Mouse (Mus musculus): Measurements from ENCODE around the gene Acox3.
"Not testable (repeated sequence)": the region's sequence is repeated elsewhere in the genome, so short reads cannot be mapped to it uniquely, and the experiment has no call there.

Acox3 gene

GRCm38 (mm10) chr5:35574653-35575599 lies 7.9 kb upstream of the Acox3 start, which contains the start of gene Trmt44:
Gene Trmt44, minus strand, starts transcription at chr5:35575070.
- in situ Hi-C loops (cut with MboI; ENCODE audit: low pct_unique_long_range_greater_than_20kb in 1 of 2, low sequenced_read_pairs in 2 of 2, unreplicated experiment in 1 of 2), result no loop called here

GRCm38 (mm10) chr5:35576409-35577020 lies 6.3 kb upstream of the Acox3 start:
- in situ Hi-C loops (cut with MboI; ENCODE audit: low pct_unique_long_range_greater_than_20kb in 1 of 2, low sequenced_read_pairs in 2 of 2, unreplicated experiment in 1 of 2), result no loop called here

GRCm38 (mm10) chr5:35578411-35578810 lies 4.4 kb upstream of the Acox3 start:
- in situ Hi-C loops (cut with MboI; ENCODE audit: low pct_unique_long_range_greater_than_20kb in 1 of 2, low sequenced_read_pairs in 2 of 2, unreplicated experiment in 1 of 2), result no loop called here

- in situ Hi-C loops (cut with MboI; ENCODE audit: low pct_unique_long_range_greater_than_20kb in 1 of 2, low sequenced_read_pairs in 2 of 2, unreplicated experiment in 1 of 2), result no loop called here
Observed at GRCm38 (mm10) chr5:35579247-35579893, 3.5 kb upstream of the Acox3 start.

GRCm38 (mm10) chr5:35580156-35580922 lies 2.5 kb upstream of the Acox3 start:
- in situ Hi-C loops (cut with MboI; ENCODE audit: low pct_unique_long_range_greater_than_20kb in 1 of 2, low sequenced_read_pairs in 2 of 2, unreplicated experiment in 1 of 2), result no loop called here

GRCm38 (mm10) chr5:35583221-35583783 lies 462 bp downstream of the Acox3 start:
- in situ Hi-C loops (cut with MboI; ENCODE audit: low pct_unique_long_range_greater_than_20kb in 1 of 2, low sequenced_read_pairs in 2 of 2, unreplicated experiment in 1 of 2), result no loop called here

GRCm38 (mm10) chr5:35584259-35584658 lies 1.4 kb downstream of the Acox3 start:
- in situ Hi-C loops (cut with MboI; ENCODE audit: low pct_unique_long_range_greater_than_20kb in 1 of 2, low sequenced_read_pairs in 2 of 2, unreplicated experiment in 1 of 2), result not testable (repeated sequence)

- in situ Hi-C loops (cut with MboI; ENCODE audit: low pct_unique_long_range_greater_than_20kb in 1 of 2, low sequenced_read_pairs in 2 of 2, unreplicated experiment in 1 of 2), result loop anchor here (10.0 kb wide), 3 partner anchors 103 to 293 kb away; no protein-coding TSS in a partner anchor
Observed at GRCm38 (mm10) chr5:35591497-35591896, 8.7 kb downstream of the Acox3 start.

GRCm38 (mm10) chr5:35592081-35592736 lies 9.4 kb downstream of the Acox3 start:
- in situ Hi-C loops (cut with MboI; ENCODE audit: low pct_unique_long_range_greater_than_20kb in 1 of 2, low sequenced_read_pairs in 2 of 2, unreplicated experiment in 1 of 2), result loop anchor here (10.0 kb wide), 3 partner anchors 103 to 293 kb away; no protein-coding TSS in a partner anchor

- in situ Hi-C loops (cut with MboI; ENCODE audit: low pct_unique_long_range_greater_than_20kb in 1 of 2, low sequenced_read_pairs in 2 of 2, unreplicated experiment in 1 of 2), result loop anchor here (10.0 kb wide), 3 partner anchors 102 to 292 kb away; no protein-coding TSS in a partner anchor
Observed at GRCm38 (mm10) chr5:35592824-35593223, 10.0 kb downstream of the Acox3 start.

GRCm38 (mm10) chr5:35593272-35593671 lies 10.4 kb downstream of the Acox3 start:
- in situ Hi-C loops (cut with MboI; ENCODE audit: low pct_unique_long_range_greater_than_20kb in 1 of 2, low sequenced_read_pairs in 2 of 2, unreplicated experiment in 1 of 2), result loop anchor here (10.0 kb wide), 3 partner anchors 102 to 292 kb away; no protein-coding TSS in a partner anchor

- in situ Hi-C loops (cut with MboI; ENCODE audit: low pct_unique_long_range_greater_than_20kb in 1 of 2, low sequenced_read_pairs in 2 of 2, unreplicated experiment in 1 of 2), result loop anchor here (10.0 kb wide), 3 partner anchors 100 to 290 kb away; no protein-coding TSS in a partner anchor
Observed at GRCm38 (mm10) chr5:35594768-35595167, 11.9 kb downstream of the Acox3 start.

- in situ Hi-C loops (cut with MboI; ENCODE audit: low pct_unique_long_range_greater_than_20kb in 1 of 2, low sequenced_read_pairs in 2 of 2, unreplicated experiment in 1 of 2), result loop anchor here (10.0 kb wide), 3 partner anchors 99 to 289 kb away; no protein-coding TSS in a partner anchor
Observed at GRCm38 (mm10) chr5:35595706-35596105, 12.9 kb downstream of the Acox3 start.

GRCm38 (mm10) chr5:35596169-35597160 lies 13.6 kb downstream of the Acox3 start:
- in situ Hi-C loops (cut with MboI; ENCODE audit: low pct_unique_long_range_greater_than_20kb in 1 of 2, low sequenced_read_pairs in 2 of 2, unreplicated experiment in 1 of 2), result loop anchor here (10.0 kb wide), 3 partner anchors 98 to 288 kb away; no protein-coding TSS in a partner anchor

- in situ Hi-C loops (cut with MboI; ENCODE audit: low pct_unique_long_range_greater_than_20kb in 1 of 2, low sequenced_read_pairs in 2 of 2, unreplicated experiment in 1 of 2), result no loop called here
Observed at GRCm38 (mm10) chr5:35600233-35600632, 17.4 kb downstream of the Acox3 start.

- in situ Hi-C loops (cut with MboI; ENCODE audit: low pct_unique_long_range_greater_than_20kb in 1 of 2, low sequenced_read_pairs in 2 of 2, unreplicated experiment in 1 of 2), result no loop called here
Observed at GRCm38 (mm10) chr5:35601526-35601925, 18.7 kb downstream of the Acox3 start.
